Mouse (Mus musculus) liver, postnatal 0 days (tissue): Measurements from ENCODE around the gene Vasp. TPM values are rescaled to one million over a fixed set of nuclear protein-coding genes. Genes with fewer than 3 reads are reported as not detected.

ENCODE experiments used
- ATAC-seq: fragments of 200-750 bp; cut with Nextera tagmentation; 2 replicates; pipeline ENCODE4 v1.8.0; 2017; ENCODE audit warnings: mild to moderate bottlenecking, moderate library complexity
- DNase-seq: peaks from one replicate; pipeline ENCODE4 v3.0.0-alpha.2; 2016
- H3K27ac ChIP-seq: fragments of 300-500 bp; sonication (generic); 2 replicates; pipeline ENCODE4 v1.5.1; 2014; ENCODE audit warnings: antibody characterized with exemption, moderate library complexity, mild to moderate bottlenecking, low read depth
- H3K27me3 ChIP-seq: fragments of 300-500 bp; sonication (generic); 2 replicates; pipeline ENCODE4 v1.6.1; 2014; ENCODE audit warnings: low read length, control low read depth, mixed read lengths; ENCODE audit not compliant: insufficient read depth
- H3K36me3 ChIP-seq: fragments of 300-500 bp; sonication (generic); replicated peaks from 2 replicates; pipeline ENCODE4 v1.6.1; 2014; ENCODE audit warnings: mild to moderate bottlenecking, control low read depth, low read length, moderate library complexity, mixed read lengths; ENCODE audit not compliant: insufficient read depth
- H3K4me1 ChIP-seq: fragments of 300-500 bp; sonication (generic); 2 replicates; pipeline ENCODE4 v1.6.1; 2014; ENCODE audit warnings: antibody characterized with exemption, mild to moderate bottlenecking, control low read depth; ENCODE audit not compliant: insufficient read depth
- H3K4me2 ChIP-seq: fragments of 300-500 bp; sonication (generic); 2 replicates; pipeline ENCODE4 v1.6.1; 2014; ENCODE audit warnings: low read depth, mild to moderate bottlenecking, low read length, moderate library complexity, mixed read lengths
- H3K4me3 ChIP-seq: fragments of 300-500 bp; sonication (generic); 2 replicates; pipeline ENCODE4 v1.5.1; 2014; ENCODE audit warnings: low read depth, low read length
- H3K9ac ChIP-seq: fragments of 300-500 bp; sonication (generic); replicated peaks from 2 replicates; pipeline ENCODE4 v1.6.1; 2014; ENCODE audit warnings: mild to moderate bottlenecking, moderate library complexity
- H3K9me3 ChIP-seq: fragments of 300-500 bp; sonication (generic); 2 replicates; pipeline ENCODE4 v1.6.1; 2016; ENCODE audit warnings: mild to moderate bottlenecking, control low read depth, low read length, mixed read lengths
- CTCF ChIP-seq: sonication (generic); IDR thresholded peaks from 2 replicates; pipeline ENCODE4 v1.5.1; 2016; ENCODE audit warnings: antibody characterized with exemption, low read depth
- EP300 ChIP-seq: IDR thresholded peaks from 2 replicates; pipeline ENCODE4 v1.6.1; 2016; ENCODE audit warnings: antibody characterized with exemption, low read depth, mild to moderate bottlenecking
- WGBS: fragments of 180-500 bp; shearing (Covaris S2); extraction: QIAGEN DNeasy Blood & Tissue Kit; methylation state at CpG from one replicate; pipeline ENCODE4 v1.1.7; 2014; ENCODE audit not compliant: insufficient replicate concordance; 5-methylcytosine and 5-hydroxymethylcytosine counted together
- polyA plus RNA-seq: library from polyadenylated mRNA; unstranded; fragments of >200 nt; fragmentation: Nextera tagmentation; extraction: Ambion mirVana; gene quantifications from 2 replicates; pipeline ENCODE4 v1.2.1, GENCODE M21; 2015

Vasp gene
- polyA plus RNA-seq, 1 experiment from 2014 or later: 36.2 TPM

GRCm38 (mm10) chr7:19226817-19227797 lies 44.5 kb downstream of the Vasp start:
- Histone ChIP-seq H3K9me3 (no peaks in the 10 kb centered on the region), H3K4me3 (peak overlapping the region; percentile 72), H3K9ac (peak overlapping the region; percentile 73), H3K27ac (peak overlapping the region; percentile 99), H3K4me2 (peak overlapping the region; percentile 87), H3K4me1 (peaks cover 37% of the 10 kb centered on the region), H3K36me3 (peaks cover 4% of the 10 kb centered on the region; the same call in 1 of the 2 replicates), H3K27me3 (no peaks in the 10 kb centered on the region)
- no peak for ATAC-seq
- DNase-seq: peak; percentile 59
- TF ChIP-seq EP300: no peak
- no peak; the same call in 1 of the 2 replicates for TF ChIP-seq CTCF
- WGBS: 14% methylated on average over 20 of the region's 20 CpGs

GRCm38 (mm10) chr7:19224933-19225332 lies 46.7 kb downstream of the Vasp start:
- WGBS: 53% methylated on average over 4 of the region's 4 CpGs
- no peak overlapping the region for H3K4me3 ChIP-seq
- no peaks in the 10 kb centered on the region for H3K36me3 ChIP-seq
- no peaks in the 10 kb centered on the region for H3K27me3 ChIP-seq
- H3K9ac ChIP-seq: no peak overlapping the region
- H3K9me3 ChIP-seq: no peaks in the 10 kb centered on the region
- 0 out of 2 replicates have a peak overlapping the region, but pooled peaks have one; percentile 1 for H3K27ac ChIP-seq
- ATAC-seq (no peak), DNase-seq (peak; percentile 59)
- peaks cover 32% of the 10 kb centered on the region for H3K4me1 ChIP-seq
- H3K4me2 ChIP-seq: peak overlapping the region; percentile 55
- no peak for TF ChIP-seq CTCF
- TF ChIP-seq EP300: peak; percentile 26; the same call in 1 of the 2 replicates

- H3K4me3 ChIP-seq: no peak overlapping the region
- no peak overlapping the region for H3K27ac ChIP-seq
- no peak overlapping the region for H3K4me2 ChIP-seq
- TF ChIP-seq CTCF (no peak), EP300 (no peak)
- peaks cover 24% of the 10 kb centered on the region for H3K4me1 ChIP-seq
- H3K27me3 ChIP-seq: no peaks in the 10 kb centered on the region
- DNase-seq: no peak
- H3K9me3 ChIP-seq: no peaks in the 10 kb centered on the region
- WGBS: 91% methylated on average over 14 of the region's 14 CpGs
- no peaks in the 10 kb centered on the region for H3K36me3 ChIP-seq
- ATAC-seq: no peak
- H3K9ac ChIP-seq: no peak overlapping the region
These were observed 48.7 kb downstream of the Vasp start for GRCm38 (mm10) chr7:19222875-19223274.

GRCm38 (mm10) chr7:19222189-19222588 lies 49.4 kb downstream of the Vasp start:
- peaks cover 24% of the 10 kb centered on the region for H3K4me1 ChIP-seq
- no peak overlapping the region for H3K4me3 ChIP-seq
- H3K4me2 ChIP-seq: no peak overlapping the region
- no peak overlapping the region for H3K27ac ChIP-seq
- DNase-seq: no peak
- 89% methylated on average over 16 of the region's 16 CpGs for whole genome bisulfite sequencing
- ATAC-seq: no peak
- TF ChIP-seq CTCF (no peak), EP300 (no peak)
- no peaks in the 10 kb centered on the region for H3K27me3 ChIP-seq
- H3K36me3 ChIP-seq: no peaks in the 10 kb centered on the region
- H3K9me3 ChIP-seq: no peaks in the 10 kb centered on the region
- H3K9ac ChIP-seq: no peak overlapping the region

- Histone ChIP-seq H3K9ac (no peak overlapping the region), H3K4me3 (no peak overlapping the region), H3K4me1 (peaks cover 8% of the 10 kb centered on the region; the same call in 1 of the 2 replicates), H3K27ac (no peak overlapping the region), H3K27me3 (no peaks in the 10 kb centered on the region), H3K9me3 (no peaks in the 10 kb centered on the region), H3K4me2 (no peak overlapping the region), H3K36me3 (no peaks in the 10 kb centered on the region)
- no peak for ATAC-seq
- TF ChIP-seq EP300 (no peak), CTCF (peak; percentile 32)
- 71% methylated on average over 3 of the region's 3 CpGs for WGBS
- DNase-seq: no peak
These were observed 51.6 kb downstream of the Vasp start for GRCm38 (mm10) chr7:19220061-19220460.

- Histone ChIP-seq H3K9ac (no peak overlapping the region), H3K4me3 (no peak overlapping the region), H3K4me1 (peaks cover 3% of the 10 kb centered on the region; the same call in 1 of the 2 replicates), H3K36me3 (no peaks in the 10 kb centered on the region), H3K27ac (no peak overlapping the region), H3K9me3 (no peaks in the 10 kb centered on the region), H3K27me3 (peaks cover 8% of the 10 kb centered on the region; the same call in 1 of the 2 replicates), H3K4me2 (no peak overlapping the region)
- ATAC-seq (no peak; the same call in 1 of the 2 replicates), DNase-seq (no peak)
- TF ChIP-seq EP300 (no peak), CTCF (no peak)
- 0% methylated on average over 2 of the region's 3 CpGs for WGBS
These were observed 53.7 kb downstream of the Vasp start for GRCm38 (mm10) chr7:19217944-19218343.
